Mouse (Mus musculus): ENCODE results near the gene Usp46. TPM values are rescaled to one million over a fixed set of nuclear protein-coding genes. Genes with fewer than 3 reads are reported as not detected.
A peak's percentile ranks its signal among the peaks of the same experiment; 100 is the strongest.
"Not testable (repeated sequence)": the region's sequence is repeated elsewhere in the genome, so short reads cannot be mapped to it uniquely, and the experiment has no call there.

The Usp46 gene
- total and polyA plus RNA-seq, 3 experiments = 1.7 to 22.5 (median 16.3) TPM

- no peak for ATAC-seq (ENCODE audit: extremely low read depth, insufficient number of reproducible peaks, low FRiP score, poor library complexity, severe bottlenecking)
- TF ChIP-seq TAL1 (conservative IDR thresholded peaks at IDR 0.05; ENCODE audit: low read depth, low read length) (no peak), CTCF (IDR thresholded peaks at IDR 0.05; ENCODE audit: low read depth, low read length) (no peak), GATA2 (IDR thresholded peaks at IDR 0.05; ENCODE audit: borderline replicate concordance, low read depth, low read length) (no peak), GATA1 (IDR thresholded peaks at IDR 0.05; ENCODE audit: borderline replicate concordance, low read length) (no peak), POLR2AphosphoS5 (IDR thresholded peaks at IDR 0.05; ENCODE audit: insufficient replicate concordance, low read depth, low read length) (no peak)
- no peak overlapping the region for H3K4me3 ChIP-seq (ENCODE audit: low read depth, low read length)
- no peak for DNase-seq (ENCODE audit: low spot score)
- H3K27me3 ChIP-seq (ENCODE audit: insufficient read depth, low read length) = peaks cover 24% of the 10 kb centered on the region
- H3K9me3 ChIP-seq (replicated peaks) = no peaks in the 10 kb centered on the region
- no peaks in the 10 kb centered on the region for H3K36me3 ChIP-seq (replicated peaks)
- H3K4me1 ChIP-seq (ENCODE audit: insufficient read depth, low read depth, low read length) = peaks cover 19% of the 10 kb centered on the region
These were observed 9.7 kb upstream of the Usp46 start for GRCm38 (mm10) chr5:74077959-74078358.

GRCm38 (mm10) chr5:74076759-74077158 lies 8.5 kb upstream of the Usp46 start:
- no peaks in the 10 kb centered on the region for H3K36me3 ChIP-seq (replicated peaks)
- DNase-seq (ENCODE audit: low spot score) (no peak), ATAC-seq (ENCODE audit: extremely low read depth, insufficient number of reproducible peaks, low FRiP score, poor library complexity, severe bottlenecking) (no peak)
- H3K9me3 ChIP-seq (replicated peaks) = no peaks in the 10 kb centered on the region
- H3K27me3 ChIP-seq (ENCODE audit: insufficient read depth, low read length) = peaks cover 23% of the 10 kb centered on the region
- TF ChIP-seq TAL1 (conservative IDR thresholded peaks at IDR 0.05; ENCODE audit: low read depth, low read length) = no peak
- TF ChIP-seq CTCF (IDR thresholded peaks at IDR 0.05; ENCODE audit: low read depth, low read length) = no peak
- TF ChIP-seq POLR2AphosphoS5 (IDR thresholded peaks at IDR 0.05; ENCODE audit: insufficient replicate concordance, low read depth, low read length) = no peak
- no peak for TF ChIP-seq GATA1 (IDR thresholded peaks at IDR 0.05; ENCODE audit: borderline replicate concordance, low read length)
- TF ChIP-seq GATA2 (IDR thresholded peaks at IDR 0.05; ENCODE audit: borderline replicate concordance, low read depth, low read length) = no peak
- H3K4me1 ChIP-seq (ENCODE audit: insufficient read depth, low read depth, low read length) = peaks cover 19% of the 10 kb centered on the region
- no peak overlapping the region for H3K4me3 ChIP-seq (ENCODE audit: low read depth, low read length)

- not testable (repeated sequence) for H3K9me3 ChIP-seq (replicated peaks); ATAC-seq (ENCODE audit: extremely low read depth, insufficient number of reproducible peaks, low FRiP score, poor library complexity, severe bottlenecking)
These were observed 2.3 kb upstream of the Usp46 start for GRCm38 (mm10) chr5:74070564-74070963.

GRCm38 (mm10) chr5:74068714-74069321 lies 587 bp upstream of the Usp46 start:
- Histone ChIP-seq H3K27me3 (ENCODE audit: insufficient read depth, low read length) (peaks cover 6% of the 10 kb centered on the region; the same call in 1 of the 2 replicates), H3K9me3 (replicated peaks) (no peaks in the 10 kb centered on the region), H3K4me1 (ENCODE audit: insufficient read depth, low read depth, low read length) (peaks cover 51% of the 10 kb centered on the region), H3K36me3 (replicated peaks) (peaks cover 7% of the 10 kb centered on the region), H3K4me3 (ENCODE audit: low read depth, low read length) (peak overlapping the region; percentile 96)
- TF ChIP-seq GATA1 (IDR thresholded peaks at IDR 0.05; ENCODE audit: borderline replicate concordance, low read length) = no peak
- TF ChIP-seq GATA2 (IDR thresholded peaks at IDR 0.05; ENCODE audit: borderline replicate concordance, low read depth, low read length) = no peak
- TF ChIP-seq POLR2AphosphoS5 (IDR thresholded peaks at IDR 0.05; ENCODE audit: insufficient replicate concordance, low read depth, low read length) = no peak
- no peak for TF ChIP-seq CTCF (IDR thresholded peaks at IDR 0.05; ENCODE audit: low read depth, low read length)
- ATAC-seq (ENCODE audit: extremely low read depth, insufficient number of reproducible peaks, low FRiP score, poor library complexity, severe bottlenecking) = no peak
- peak; percentile 55 for DNase-seq (ENCODE audit: low spot score)

More at GRCm38 (mm10) chr5:74070564-74070963, 2.3 kb upstream of the Usp46 start:
- not testable (repeated sequence) for DNase-seq (ENCODE audit: low spot score); H3K4me3 ChIP-seq (ENCODE audit: low read depth, low read length); H3K36me3 ChIP-seq (replicated peaks)
- H3K4me1 ChIP-seq (ENCODE audit: insufficient read depth, low read depth, low read length) = peaks cover 36% of the 10 kb centered on the region
- peaks cover 16% of the 10 kb centered on the region; the same call in 1 of the 2 replicates for H3K27me3 ChIP-seq (ENCODE audit: insufficient read depth, low read length)

- TF ChIP-seq POLR2AphosphoS5 (IDR thresholded peaks at IDR 0.05; ENCODE audit: insufficient replicate concordance, low read depth, low read length) = no peak
- no peak for TF ChIP-seq CTCF (IDR thresholded peaks at IDR 0.05; ENCODE audit: low read depth, low read length)
- no peak for TF ChIP-seq GATA2 (IDR thresholded peaks at IDR 0.05; ENCODE audit: borderline replicate concordance, low read depth, low read length)
- TF ChIP-seq GATA1 (IDR thresholded peaks at IDR 0.05; ENCODE audit: borderline replicate concordance, low read length) = no peak
- no peak for TF ChIP-seq TAL1 (conservative IDR thresholded peaks at IDR 0.05; ENCODE audit: low read depth, low read length)
- no peak for ATAC-seq (ENCODE audit: extremely low read depth, insufficient number of reproducible peaks, low FRiP score, poor library complexity, severe bottlenecking)
These were observed 885 bp downstream of the Usp46 start for GRCm38 (mm10) chr5:74067346-74067745.

GRCm38 (mm10) chr5:74066416-74067115 lies 1.7 kb downstream of the Usp46 start:
- Histone ChIP-seq H3K27me3 (ENCODE audit: insufficient read depth, low read length) (no peaks in the 10 kb centered on the region), H3K4me1 (ENCODE audit: insufficient read depth, low read depth, low read length) (peaks cover 70% of the 10 kb centered on the region), H3K9me3 (replicated peaks) (no peaks in the 10 kb centered on the region), H3K36me3 (replicated peaks) (peaks cover 15% of the 10 kb centered on the region), H3K4me3 (ENCODE audit: low read depth, low read length) (peak overlapping the region; percentile 96)
- ATAC-seq (ENCODE audit: extremely low read depth, insufficient number of reproducible peaks, low FRiP score, poor library complexity, severe bottlenecking) (no peak), DNase-seq (ENCODE audit: low spot score) (no peak)
- no peak for TF ChIP-seq TAL1 (conservative IDR thresholded peaks at IDR 0.05; ENCODE audit: low read depth, low read length)

More at GRCm38 (mm10) chr5:74067346-74067745, 885 bp downstream of the Usp46 start:
- Histone ChIP-seq H3K4me1 (ENCODE audit: insufficient read depth, low read depth, low read length) (peaks cover 64% of the 10 kb centered on the region), H3K9me3 (replicated peaks) (no peaks in the 10 kb centered on the region), H3K27me3 (ENCODE audit: insufficient read depth, low read length) (0 out of 2 replicates have a peak, but pooled peaks cover 2% of the 10 kb centered on the region), H3K36me3 (replicated peaks) (peaks cover 15% of the 10 kb centered on the region), H3K4me3 (ENCODE audit: low read depth, low read length) (peak overlapping the region; percentile 96)
- DNase-seq (ENCODE audit: low spot score) = no peak

All from G1E (cell line).